Mouse (Mus musculus): ENCODE measurements at regions not wholly inside any gene's neighbourhood (a gene's known extent, or its start where the extent isn't known, plus 50 kb on each side); places are given as distances from the start of the nearest gene placed in this dataset.

- no peak for DNase-seq (ENCODE audit: low spot score in 2 of 2)
Observed at GRCm38 (mm10) chr12:92509494-92509893, 660.5 kb upstream of the Sel1l start.

GRCm38 (mm10) chr12:92508796-92509489 is 660.0 kb upstream of the Sel1l start:
- no peak for DNase-seq (ENCODE audit: low spot score in 2 of 2)

GRCm38 (mm10) chr12:92483984-92484383 is 635.0 kb upstream of the Sel1l start:
- DNase-seq (ENCODE audit: low spot score in 2 of 2) = no peak

GRCm38 (mm10) chr12:92474293-92475062 is 625.5 kb upstream of the Sel1l start:
- DNase-seq (ENCODE audit: low spot score in 2 of 2) = no peak

- no peak for DNase-seq (ENCODE audit: low spot score in 2 of 2)
Observed at GRCm38 (mm10) chr12:92451110-92451818, 602.3 kb upstream of the Sel1l start.

- DNase-seq (ENCODE audit: low spot score in 2 of 2) = no peak
Observed at GRCm38 (mm10) chr12:92418458-92418857, 569.5 kb upstream of the Sel1l start.

- DNase-seq (ENCODE audit: low spot score in 2 of 2) = no peak
Observed at GRCm38 (mm10) chr12:92405506-92405905, 556.5 kb upstream of the Sel1l start.

- no peak for DNase-seq (ENCODE audit: low spot score in 2 of 2)
Observed at GRCm38 (mm10) chr12:92400987-92401386, 552.0 kb upstream of the Sel1l start.

GRCm38 (mm10) chr12:92386195-92386594 is 537.2 kb upstream of the Sel1l start:
- DNase-seq (ENCODE audit: low spot score in 2 of 2) = no peak

GRCm38 (mm10) chr12:92384266-92384937 is 535.4 kb upstream of the Sel1l start:
- DNase-seq (ENCODE audit: low spot score in 2 of 2) = no peak

- peak in 1 of 2 experiments; percentile 10 for DNase-seq (ENCODE audit: low spot score in 2 of 2)
Observed at GRCm38 (mm10) chr12:92379130-92379529, 530.2 kb upstream of the Sel1l start.

GRCm38 (mm10) chr12:92365926-92366325 is 517.0 kb upstream of the Sel1l start:
- no peak for DNase-seq (ENCODE audit: low spot score in 2 of 2)

GRCm38 (mm10) chr12:92353386-92354257 is 504.7 kb upstream of the Sel1l start:
- DNase-seq (ENCODE audit: low spot score in 2 of 2) = no peak

GRCm38 (mm10) chr12:92318241-92318640 is 469.3 kb upstream of the Sel1l start:
- DNase-seq (ENCODE audit: low spot score in 2 of 2) = no peak

GRCm38 (mm10) chr12:92317609-92318008 is 468.7 kb upstream of the Sel1l start:
- DNase-seq (ENCODE audit: low spot score in 2 of 2) = no peak

GRCm38 (mm10) chr12:92316285-92316684 is 467.3 kb upstream of the Sel1l start:
- no peak for DNase-seq (ENCODE audit: low spot score in 2 of 2)

GRCm38 (mm10) chr12:92315820-92316219 is 466.9 kb upstream of the Sel1l start:
- no peak for DNase-seq (ENCODE audit: low spot score in 2 of 2)

- peak; percentile 82 to 85 for DNase-seq (ENCODE audit: low spot score in 2 of 2)
Observed at GRCm38 (mm10) chr12:92302951-92303591, 454.1 kb upstream of the Sel1l start.

GRCm38 (mm10) chr12:92294887-92295286 is 445.9 kb upstream of the Sel1l start:
- DNase-seq (ENCODE audit: low spot score in 2 of 2) = no peak

GRCm38 (mm10) chr12:92293341-92293720 is 444.4 kb upstream of the Sel1l start:
- no peak for DNase-seq (ENCODE audit: low spot score in 2 of 2)
